In the genomic region with DNA sequence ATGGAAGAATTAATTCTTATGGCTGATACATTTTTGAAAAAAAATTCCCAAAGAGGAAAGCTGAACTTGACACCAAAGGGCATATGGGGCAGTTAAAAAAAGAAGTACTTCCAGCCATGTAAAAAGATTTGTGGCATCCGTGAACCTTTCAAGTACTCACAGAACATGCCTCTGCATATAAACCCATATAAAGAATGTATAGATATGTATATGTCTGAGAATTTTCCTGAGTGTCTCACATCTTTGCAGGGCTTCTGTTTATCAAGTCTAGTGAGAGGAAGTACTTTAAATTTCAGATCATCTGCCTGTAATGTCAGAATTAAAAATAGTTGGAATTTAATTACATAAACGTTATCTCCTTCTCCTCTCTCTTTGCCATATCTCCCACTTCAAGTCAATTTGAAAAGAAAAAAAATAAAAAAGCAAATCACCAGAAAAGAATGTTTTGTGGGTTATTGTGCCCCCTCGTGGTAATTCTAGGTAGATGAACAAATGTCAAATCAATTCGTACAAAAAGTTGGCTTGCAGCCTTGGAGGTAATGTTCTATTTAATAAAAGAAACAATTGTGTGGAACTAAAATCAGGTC, we compare ENCODE assay signal across 9 mouse cellular contexts.
DNase-seq lines count a peak whose midpoint lies in the region; TF ChIP-seq lines count a peak whose summit lies in the region.
"Had no signal": no experiment of that assay in that cellular context is flagged by ENCODE, and none has a peak within 500 bp of the region (broad histone marks: within the 10 kb centered on the region; RNA-seq: fewer than 3 reads in every experiment).

No protein-coding gene starts in this region.

- peak; percentile 8 for DNase-seq in kidney, adult 2 months
- no peak for DNase-seq in kidney, adult 18-20 months
- DNase-seq in CH12.LX (ENCODE audit: extremely low read depth): peak; percentile 36
- DNase-seq in Muller cell, postnatal 12 days (ENCODE audit: inconsistent ontology term): peak; percentile 33
- DNase-seq in layer of hippocampus, adult 9-10 months (ENCODE audit: low spot score): peak; percentile 38
- no peak for DNase-seq in urinary bladder, postnatal 14 days (ENCODE audit: low spot score)
- DNase-seq in thymus, postnatal 0 days (ENCODE audit: low spot score): no peak
- no peak for DNase-seq in thymus, postnatal 4 days

- H3K36me3 ChIP-seq in kidney, adult 2 months (ENCODE audit: control insufficient read depth, insufficient read depth, low read length): no peaks in the 10 kb centered on the region
- H3K36me3 ChIP-seq in CH12.LX (replicated peaks in 1 of 2; ENCODE audit: control insufficient read depth in 1 of 2, insufficient read depth in 1 of 2, low read length in 1 of 2): no peaks in the 10 kb centered on the region

- no peaks in the 10 kb centered on the region for H3K4me1 ChIP-seq in kidney, adult 2 months (ENCODE audit: control insufficient read depth, insufficient read depth, low read length)
- no peaks in the 10 kb centered on the region for H3K4me1 ChIP-seq in CH12.LX (ENCODE audit: control insufficient read depth in 1 of 2, insufficient read depth in 2 of 2)

- peak; percentile 77 for TF ChIP-seq RAD21 in CH12.LX (IDR thresholded peaks at IDR 0.05; ENCODE audit: low read depth, low read length)

- dilution Hi-C loops in CH12.LX (cut with MboI; ENCODE audit: extremely low pct_ligation_motif_present, extremely low pct_unique_long_range_greater_than_20kb, low sequenced_read_pairs): no loop called here

- H3K4me2 ChIP-seq in CH12.LX (ENCODE audit: insufficient read depth, low read depth, poor library complexity, severe bottlenecking): no peak overlapping the region

- no peaks in the 10 kb centered on the region for H3K79me2 ChIP-seq in CH12.LX (replicated peaks; ENCODE audit: control insufficient read depth, extremely low read depth, insufficient read depth, poor library complexity, severe bottlenecking)

- TF ChIP-seq EP300 in CH12.LX (IDR thresholded peaks at IDR 0.05; ENCODE audit: low read length): no peak

- no peak overlapping the region for H3K27ac ChIP-seq in kidney, adult 2 months (ENCODE audit: insufficient read depth, low read depth, low read length)
- no peak overlapping the region for H3K27ac ChIP-seq in CH12.LX (ENCODE audit: insufficient read depth, low read depth)
- H3K27ac ChIP-seq: liver, embryonic 14.5 days had no signal

- WGBS in kidney, adult 2 months: 18% methylated on average over 4 of the region's 4 CpGs

- in situ Hi-C loops in CH12.LX (cut with MboI; ENCODE audit: low pct_ligation_motif_present, low pct_unique_long_range_greater_than_20kb, low sequenced_read_pairs): no loop called here

- H3K9ac ChIP-seq in CH12.LX (ENCODE audit: insufficient read depth, low read depth): no peak overlapping the region
- H3K9ac ChIP-seq: liver, embryonic 14.5 days had no signal

- no peak for TF ChIP-seq POLR2A in kidney, adult 2 months (IDR thresholded peaks at IDR 0.05; ENCODE audit: low read depth, low read length)
- no peak for TF ChIP-seq POLR2A in CH12.LX (IDR thresholded peaks at IDR 0.05; ENCODE audit: low read depth, low read length)

- no peaks in the 10 kb centered on the region for H3K9me3 ChIP-seq in CH12.LX (replicated peaks; ENCODE audit: low read length)

- no peaks in the 10 kb centered on the region for H3K27me3 ChIP-seq in kidney, adult 2 months (replicated peaks; ENCODE audit: control insufficient read depth, insufficient read depth, low read length)
- H3K27me3 ChIP-seq in CH12.LX (replicated peaks): no peaks in the 10 kb centered on the region

- H3K4me3 ChIP-seq in kidney, adult 2 months (ENCODE audit: insufficient read depth, low read depth, low read length): no peak overlapping the region
- no peak overlapping the region for H3K4me3 ChIP-seq in CH12.LX (replicated peaks in 1 of 3; ENCODE audit: low read depth in 2 of 3, low read length in 2 of 3, poor library complexity in 1 of 3)

- no peak for TF ChIP-seq CTCF in kidney, adult 2 months (conservative IDR thresholded peaks at IDR 0.05; ENCODE audit: insufficient read depth, insufficient read length, low read depth, low read length)
- peak; percentile 7 to 69; a peak in 2 of 4 replicates for TF ChIP-seq CTCF in CH12.LX (conservative IDR thresholded peaks at IDR 0.05 in 1 of 2, IDR thresholded peaks at IDR 0.05 in 1 of 2; ENCODE audit: low read depth in 2 of 2, low read length in 2 of 2)

TF ChIP-seq in CH12.LX, 34 proteins besides CTCF, POLR2A, EP300 and RAD21:
- no peak for TF ChIP-seq JUN (IDR thresholded peaks at IDR 0.05; ENCODE audit: insufficient read depth, low read depth, low read length)
- peak; percentile 57 for TF ChIP-seq SMC3 (IDR thresholded peaks at IDR 0.05; ENCODE audit: low read depth, low read length)
- no peak for TF ChIP-seq USF1 (IDR thresholded peaks at IDR 0.05; ENCODE audit: low read depth, low read length)
- TF ChIP-seq ZNF384 (IDR thresholded peaks at IDR 0.05; ENCODE audit: low read depth, low read length): peak; percentile 98
- 0 out of 2 replicates have a peak, but pooled peaks have one; percentile 9 for TF ChIP-seq ZC3H11A (IDR thresholded peaks at IDR 0.05; ENCODE audit: low read depth, low read length)
- no peak for TF ChIP-seq MAX (IDR thresholded peaks at IDR 0.05; ENCODE audit: low read length)

Comparison
In these comparisons a context has a peak if more than half of its experiments do, and no peak if none do; other contexts are left out.
1. DNase-seq: peak in kidney, adult 2 months (single experiment), CH12.LX (single experiment), Muller cell, postnatal 12 days (single experiment) and layer of hippocampus, adult 9-10 months (single experiment); none in kidney, adult 18-20 months (single experiment), urinary bladder, postnatal 14 days (single experiment), thymus, postnatal 0 days (single experiment) and thymus, postnatal 4 days (single experiment).